Mouse (Mus musculus): Measurements from ENCODE around the gene Hinfp. TPM values are rescaled to one million over a fixed set of nuclear protein-coding genes. Genes with fewer than 3 reads are reported as not detected.
A peak's percentile ranks its signal among the peaks of the same experiment; 100 is the strongest.

Hinfp gene
- 44.2 and 47.6 TPM in 2 replicates for polyA plus RNA-seq (2012; rRNA removed)

- TF ChIP-seq CTCF (IDR thresholded peaks at IDR 0.05; ENCODE audit: borderline replicate concordance, extremely low read depth, insufficient read depth, insufficient read length): no peak
- peak; percentile 93; the same call in 1 of the 2 replicates for TF ChIP-seq POLR2A (IDR thresholded peaks at IDR 0.05; ENCODE audit: borderline replicate concordance, extremely low read depth, insufficient read depth, insufficient read length, poor library complexity, severe bottlenecking)
- DNase-seq (ENCODE audit: low read depth): peak; percentile 100
Observed at GRCm38 (mm10) chr9:44305466-44306079, at the start of gene Hinfp. TSS of gene Hinfp (minus strand) at chr9:44305671.

DNA sequence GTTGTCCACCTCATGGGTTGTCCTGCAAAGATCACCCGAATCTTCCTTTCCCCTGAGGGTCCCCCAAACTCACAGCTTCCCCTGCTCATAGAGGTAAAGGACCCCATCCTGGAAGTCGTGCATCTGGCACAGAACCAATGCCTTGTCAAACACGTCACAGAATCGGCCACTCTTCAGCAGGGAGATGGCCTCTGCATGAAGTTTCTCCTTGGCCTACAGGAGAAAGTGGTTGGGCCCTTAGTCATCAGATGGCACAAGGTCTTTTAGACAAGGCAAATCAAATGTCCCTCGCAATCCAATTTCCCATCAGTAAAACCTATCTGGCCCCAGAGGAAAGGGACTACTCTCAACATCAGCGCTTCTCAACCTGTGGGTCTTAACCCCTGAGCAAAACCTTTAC, 47.7 kb upstream of the Hinfp start:
- no peak for DNase-seq (ENCODE audit: low read depth)
- TF ChIP-seq POLR2A (IDR thresholded peaks at IDR 0.05; ENCODE audit: borderline replicate concordance, extremely low read depth, insufficient read depth, insufficient read length, poor library complexity, severe bottlenecking) (no peak), CTCF (IDR thresholded peaks at IDR 0.05; ENCODE audit: borderline replicate concordance, extremely low read depth, insufficient read depth, insufficient read length) (no peak)

GRCm38 (mm10) chr9:44352337-44352736, 46.9 kb upstream of the Hinfp start:
- TF ChIP-seq POLR2A (IDR thresholded peaks at IDR 0.05; ENCODE audit: borderline replicate concordance, extremely low read depth, insufficient read depth, insufficient read length, poor library complexity, severe bottlenecking) (no peak), CTCF (IDR thresholded peaks at IDR 0.05; ENCODE audit: borderline replicate concordance, extremely low read depth, insufficient read depth, insufficient read length) (no peak)

GRCm38 (mm10) chr9:44351396-44351795, 45.9 kb upstream of the Hinfp start:
- TF ChIP-seq POLR2A (IDR thresholded peaks at IDR 0.05; ENCODE audit: borderline replicate concordance, extremely low read depth, insufficient read depth, insufficient read length, poor library complexity, severe bottlenecking) (no peak), CTCF (IDR thresholded peaks at IDR 0.05; ENCODE audit: borderline replicate concordance, extremely low read depth, insufficient read depth, insufficient read length) (no peak)

More at GRCm38 (mm10) chr9:44352337-44352736, 46.9 kb upstream of the Hinfp start:
- DNase-seq (ENCODE audit: low read depth): no peak

DNA sequence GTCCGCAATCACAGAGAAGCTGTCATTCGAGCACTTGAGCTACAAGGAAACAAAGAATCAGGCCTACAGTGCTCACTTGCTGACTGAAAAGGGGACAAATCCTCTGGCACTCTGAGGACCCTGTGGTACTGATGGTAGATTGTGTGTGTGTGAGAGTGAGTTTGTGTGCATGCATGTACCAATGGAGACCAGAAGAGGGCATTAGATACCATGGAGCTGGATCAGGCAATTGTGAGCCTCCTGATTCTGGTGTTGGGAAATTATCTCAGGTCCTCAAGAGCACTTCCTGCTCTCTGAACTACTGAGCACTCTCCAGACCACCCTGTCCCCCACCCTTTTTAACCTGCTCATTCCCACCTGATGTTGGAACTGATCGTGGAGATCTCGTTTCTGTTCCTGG, 43.1 kb upstream of the Hinfp start:
- DNase-seq (ENCODE audit: low read depth): no peak
- TF ChIP-seq CTCF (IDR thresholded peaks at IDR 0.05; ENCODE audit: borderline replicate concordance, extremely low read depth, insufficient read depth, insufficient read length) (no peak), POLR2A (IDR thresholded peaks at IDR 0.05; ENCODE audit: borderline replicate concordance, extremely low read depth, insufficient read depth, insufficient read length, poor library complexity, severe bottlenecking) (no peak)

More at GRCm38 (mm10) chr9:44351396-44351795, 45.9 kb upstream of the Hinfp start:
- no peak for DNase-seq (ENCODE audit: low read depth)

- no peak for DNase-seq (ENCODE audit: low read depth)
- TF ChIP-seq POLR2A (IDR thresholded peaks at IDR 0.05; ENCODE audit: borderline replicate concordance, extremely low read depth, insufficient read depth, insufficient read length, poor library complexity, severe bottlenecking) (no peak), CTCF (IDR thresholded peaks at IDR 0.05; ENCODE audit: borderline replicate concordance, extremely low read depth, insufficient read depth, insufficient read length) (no peak)
Observed at GRCm38 (mm10) chr9:44347621-44348020, 42.1 kb upstream of the Hinfp start.

- TF ChIP-seq CTCF (IDR thresholded peaks at IDR 0.05; ENCODE audit: borderline replicate concordance, extremely low read depth, insufficient read depth, insufficient read length) (no peak), POLR2A (IDR thresholded peaks at IDR 0.05; ENCODE audit: borderline replicate concordance, extremely low read depth, insufficient read depth, insufficient read length, poor library complexity, severe bottlenecking) (no peak)
- DNase-seq (ENCODE audit: low read depth): no peak
Observed at GRCm38 (mm10) chr9:44347166-44347565, 41.7 kb upstream of the Hinfp start.

GRCm38 (mm10) chr9:44345570-44346433, 40.3 kb upstream of the Hinfp start:
- DNase-seq (ENCODE audit: low read depth): no peak
- TF ChIP-seq POLR2A (IDR thresholded peaks at IDR 0.05; ENCODE audit: borderline replicate concordance, extremely low read depth, insufficient read depth, insufficient read length, poor library complexity, severe bottlenecking): no peak
- TF ChIP-seq CTCF (IDR thresholded peaks at IDR 0.05; ENCODE audit: borderline replicate concordance, extremely low read depth, insufficient read depth, insufficient read length): no peak

DNA sequence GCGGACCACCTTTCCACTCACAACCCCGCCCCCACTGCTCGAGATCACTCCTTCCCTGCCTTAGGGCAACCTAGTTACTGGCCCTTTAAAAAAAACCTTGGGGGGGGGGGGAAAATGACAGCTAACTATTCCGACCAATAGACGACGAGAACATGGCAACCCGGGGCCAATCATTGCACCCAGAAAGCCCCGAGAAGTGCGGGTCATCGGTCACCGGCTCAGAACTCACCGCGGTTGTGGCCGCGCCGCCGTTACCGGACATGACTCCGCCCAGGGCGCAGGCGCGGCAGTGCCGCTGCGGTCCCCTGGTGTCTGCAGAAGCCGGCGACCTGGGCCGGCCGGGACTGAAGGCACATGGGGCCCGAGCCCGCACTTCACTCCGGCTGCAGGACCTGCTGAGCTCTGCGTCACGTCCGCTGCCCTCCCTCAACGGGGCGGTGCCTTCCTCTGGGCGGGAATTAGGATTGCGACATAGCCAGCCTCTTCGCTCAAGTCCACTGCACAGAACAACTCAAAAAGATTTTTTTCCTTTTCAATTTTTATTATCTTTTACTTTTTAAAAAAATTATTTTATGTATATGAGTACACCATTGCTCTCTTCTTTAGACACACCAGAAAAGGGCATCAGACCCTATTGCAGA, 38.4 kb upstream of the Hinfp start, which contains the start of gene Hmbs:
Gene Hmbs, minus strand, starts transcription at position 448 of the 641 bp plus-strand sequence.
- TF ChIP-seq CTCF (IDR thresholded peaks at IDR 0.05; ENCODE audit: borderline replicate concordance, extremely low read depth, insufficient read depth, insufficient read length): no peak
- 0 out of 2 replicates have a peak, but pooled peaks have one; percentile 12 for TF ChIP-seq POLR2A (IDR thresholded peaks at IDR 0.05; ENCODE audit: borderline replicate concordance, extremely low read depth, insufficient read depth, insufficient read length, poor library complexity, severe bottlenecking)
- DNase-seq (ENCODE audit: low read depth): peak; percentile 97

DNA sequence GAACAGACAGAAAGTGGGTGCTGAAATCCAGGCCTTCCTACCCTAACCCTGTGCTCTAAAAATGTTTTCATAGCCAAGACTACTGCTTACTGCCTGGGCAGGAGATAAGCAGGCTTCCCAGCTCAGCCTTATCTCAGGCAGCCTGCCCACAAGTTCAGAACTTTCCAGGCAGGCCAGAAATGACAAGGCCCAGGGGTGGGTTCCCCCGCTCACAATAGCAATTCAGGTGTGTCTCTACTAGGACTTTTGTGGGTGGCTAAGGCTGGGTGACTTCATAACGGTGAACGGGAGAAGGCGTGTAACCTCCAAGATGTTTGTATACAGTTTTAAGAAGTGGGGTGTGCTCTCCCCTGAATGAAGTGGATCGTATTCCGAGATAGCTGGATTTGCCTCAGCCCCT, 37.8 kb upstream of the Hinfp start:
- TF ChIP-seq CTCF (IDR thresholded peaks at IDR 0.05; ENCODE audit: borderline replicate concordance, extremely low read depth, insufficient read depth, insufficient read length): no peak
- TF ChIP-seq POLR2A (IDR thresholded peaks at IDR 0.05; ENCODE audit: borderline replicate concordance, extremely low read depth, insufficient read depth, insufficient read length, poor library complexity, severe bottlenecking): no peak
- DNase-seq (ENCODE audit: low read depth): peak; percentile 5

GRCm38 (mm10) chr9:44342605-44343004, 37.1 kb upstream of the Hinfp start:
- no peak for TF ChIP-seq CTCF (IDR thresholded peaks at IDR 0.05; ENCODE audit: borderline replicate concordance, extremely low read depth, insufficient read depth, insufficient read length)
- no peak for TF ChIP-seq POLR2A (IDR thresholded peaks at IDR 0.05; ENCODE audit: borderline replicate concordance, extremely low read depth, insufficient read depth, insufficient read length, poor library complexity, severe bottlenecking)
- DNase-seq (ENCODE audit: low read depth): no peak
